15 mouse cellular contexts compared by ENCODE assay signal in the genomic region with DNA sequence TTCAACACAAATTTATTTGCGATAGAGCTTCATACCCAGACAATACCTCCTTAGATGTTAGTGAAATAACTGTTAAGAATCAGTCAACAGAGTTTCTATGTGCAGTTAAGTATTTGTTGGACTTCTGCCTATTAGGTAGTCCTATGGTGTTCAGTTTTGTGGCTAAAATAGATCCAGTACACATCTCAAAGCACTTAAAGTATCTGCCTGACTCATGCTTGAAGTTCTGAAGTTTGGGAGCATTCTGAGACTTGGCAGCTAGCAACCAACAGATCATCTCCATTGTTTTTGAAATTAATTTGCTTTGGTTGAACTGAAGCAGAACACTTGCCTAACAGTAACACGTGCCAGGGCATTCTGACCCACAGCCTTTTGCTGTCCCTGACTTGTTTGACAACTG. TPM values are rescaled to one million over a fixed set of nuclear protein-coding genes. Genes with fewer than 3 reads are reported as not detected.
DNase-seq lines count a peak whose midpoint lies in the region; ATAC-seq and TF ChIP-seq lines count a peak whose summit lies in the region.
"Had no signal": no experiment of that assay in that cellular context is flagged by ENCODE, and none has a peak within 500 bp of the region (broad histone marks: within the 10 kb centered on the region; RNA-seq: fewer than 3 reads in every experiment).

No protein-coding gene starts in this region.

- H3K27me3 ChIP-seq in heart, embryonic 13.5 days (replicated peaks): no peaks in the 10 kb centered on the region
- H3K27me3 ChIP-seq in lung, embryonic 14.5 days (ENCODE audit: insufficient read depth, low read length): no peaks in the 10 kb centered on the region
- H3K27me3 ChIP-seq in Patski: no peaks in the 10 kb centered on the region
- H3K27me3 ChIP-seq in liver, postnatal 0 days (ENCODE audit: insufficient read depth, low read length): no peaks in the 10 kb centered on the region
- H3K27me3 ChIP-seq: CH12.LX; embryonic facial prominence, embryonic 15.5 days had no signal

- POLR2A ChIA-PET in Patski (lab: Charles Lee): interaction anchor here (0.7 to 1.6 kb wide), 4 partner anchors 30 to 75 kb away, joined by 3 to 6 read pairs (median 4); no protein-coding TSS in a partner anchor

- in situ Hi-C loops in Patski (cut with MboI; ENCODE audit: low pct_unique_long_range_greater_than_20kb): loop anchor here (25.0 kb wide), 1 partner anchor 1845 kb away; the partner anchor contains the start of gene Siah2

- no peak for TF ChIP-seq EP300 in liver, postnatal 0 days (IDR thresholded peaks at IDR 0.05; ENCODE audit: low read depth)

- TF ChIP-seq CTCF in lung, embryonic 14.5 days (IDR thresholded peaks at IDR 0.05; ENCODE audit: low read depth): no peak
- TF ChIP-seq CTCF in lung, adult 2 months (IDR thresholded peaks at IDR 0.05; ENCODE audit: insufficient read depth, low read length): no peak
- TF ChIP-seq CTCF in Patski (IDR thresholded peaks at IDR 0.05): no peak
- no peak for TF ChIP-seq CTCF in liver, postnatal 0 days (IDR thresholded peaks at IDR 0.05; ENCODE audit: low read depth)

- peak overlapping the region; percentile 87 for H3K27ac ChIP-seq in heart, embryonic 13.5 days (replicated peaks)
- H3K27ac ChIP-seq in lung, embryonic 14.5 days (ENCODE audit: low read depth): peak overlapping the region; percentile 82
- H3K27ac ChIP-seq in liver, postnatal 0 days (ENCODE audit: low read depth): peak overlapping the region; percentile 72
- H3K27ac ChIP-seq: embryonic facial prominence, embryonic 15.5 days; kidney, postnatal 0 days had no signal

- peaks cover 76% of the 10 kb centered on the region for H3K4me1 ChIP-seq in heart, embryonic 13.5 days
- peaks cover 33% of the 10 kb centered on the region for H3K4me1 ChIP-seq in lung, embryonic 14.5 days (ENCODE audit: insufficient read depth)
- H3K4me1 ChIP-seq in lung, adult 2 months (ENCODE audit: control insufficient read depth, insufficient read depth, low read length): peaks cover 21% of the 10 kb centered on the region
- H3K4me1 ChIP-seq in liver, postnatal 0 days (ENCODE audit: insufficient read depth): peaks cover 24% of the 10 kb centered on the region

- no peaks in the 10 kb centered on the region; the same call in 1 of the 2 replicates for H3K36me3 ChIP-seq in heart, embryonic 13.5 days
- peaks cover 15% of the 10 kb centered on the region; the same call in 1 of the 2 replicates for H3K36me3 ChIP-seq in lung, embryonic 14.5 days (ENCODE audit: insufficient read depth)
- H3K36me3 ChIP-seq in liver, postnatal 0 days (replicated peaks; ENCODE audit: insufficient read depth, low read length): peaks cover 11% of the 10 kb centered on the region
- H3K36me3 ChIP-seq: embryonic facial prominence, embryonic 15.5 days had no signal

- no peak for DNase-seq in heart, adult 8-10 months (ENCODE audit: low spot score)
- DNase-seq in lung, embryonic 14.5 days: peak; percentile 33
- DNase-seq in lung, adult 2 months: no peak
- DNase-seq in Patski (ENCODE audit: low read depth, low spot score): peak; percentile 66
- no peak for DNase-seq in liver, postnatal 0 days
- DNase-seq in B cell, adult 2 months: no peak
- DNase-seq in spleen, postnatal 14 days (ENCODE audit: low spot score in 2 of 2): no peak
- DNase-seq: cerebellum, postnatal 10 days; forebrain, postnatal 0 days; lung, postnatal 36 days; thymus, postnatal 14 days had no signal

- H3K4me2 ChIP-seq in heart, embryonic 13.5 days: peak overlapping the region; percentile 77
- peak overlapping the region; percentile 39 for H3K4me2 ChIP-seq in lung, embryonic 14.5 days
- H3K4me2 ChIP-seq in liver, postnatal 0 days (ENCODE audit: low read depth, low read length): peak overlapping the region; percentile 51

- no peak for TF ChIP-seq POLR2A in lung, adult 2 months (IDR thresholded peaks at IDR 0.05; ENCODE audit: borderline replicate concordance, extremely low read depth, low read depth, low read length)

- CTCF ChIA-PET in Patski (lab: Charles Lee): interaction anchor here (1.0 to 2.0 kb wide), 7 partner anchors 13 to 86 kb away, joined by 3 to 9 read pairs (median 4); no protein-coding TSS in a partner anchor

- H3K9ac ChIP-seq in heart, embryonic 13.5 days: peak overlapping the region; percentile 37; the same call in 1 of the 2 replicates
- H3K9ac ChIP-seq in lung, embryonic 14.5 days: no peak overlapping the region
- no peak overlapping the region; the same call in 1 of the 2 replicates for H3K9ac ChIP-seq in liver, postnatal 0 days (replicated peaks)
- H3K9ac ChIP-seq: embryonic facial prominence, embryonic 15.5 days; forebrain, postnatal 0 days had no signal

- 63% methylated on average over 2 of the region's 2 CpGs for WGBS in heart, embryonic 13.5 days
- WGBS in lung, embryonic 14.5 days: 48% methylated on average over 2 of the region's 2 CpGs
- WGBS in lung, adult 2 months: 42% methylated on average over 2 of the region's 2 CpGs
- WGBS in liver, postnatal 0 days (ENCODE audit: insufficient replicate concordance): 88% methylated on average over 2 of the region's 2 CpGs

- no peaks in the 10 kb centered on the region for H3K9me3 ChIP-seq in heart, embryonic 13.5 days
- no peaks in the 10 kb centered on the region for H3K9me3 ChIP-seq in lung, embryonic 14.5 days (ENCODE audit: low read depth, low read length)
- no peaks in the 10 kb centered on the region for H3K9me3 ChIP-seq in liver, postnatal 0 days (ENCODE audit: low read length)
- H3K9me3 ChIP-seq: embryonic facial prominence, embryonic 15.5 days had no signal

- ATAC-seq in heart, embryonic 13.5 days (ENCODE audit: extremely low read depth, insufficient number of reproducible peaks, low FRiP score, low TSS enrichment): no peak
- ATAC-seq in lung, embryonic 14.5 days (ENCODE audit: insufficient read depth): no peak
- peak; percentile 36 for ATAC-seq in Patski
- ATAC-seq in liver, postnatal 0 days: no peak
- ATAC-seq: forebrain, postnatal 0 days had no signal

- H3K4me3 ChIP-seq in heart, embryonic 13.5 days: 0 out of 2 replicates have a peak overlapping the region, but pooled peaks have one; percentile 14
- no peak overlapping the region for H3K4me3 ChIP-seq in lung, embryonic 14.5 days (ENCODE audit: low read depth, low read length)
- H3K4me3 ChIP-seq in lung, adult 2 months (replicated peaks; ENCODE audit: extremely low read depth, low read depth, low read length): no peak overlapping the region
- no peak overlapping the region; the same call in 1 of the 2 replicates for H3K4me3 ChIP-seq in liver, postnatal 0 days (ENCODE audit: low read depth, low read length)

RNA-seq across cellular contexts. Expression of gene Mbnl1, which starts 59.2 kb away (rescaled TPM):
- 60.3 and 66.0 TPM in 2 replicates for polyA plus RNA-seq in heart, embryonic 13.5 days (2015; fragmentation: Nextera tagmentation; extraction: Ambion mirVana)
- total RNA-seq in heart, adult 8-10 months (2022): 100 to 1,000 TPM; 226 to 256 (median 245) TPM
- polyA plus RNA-seq in lung, embryonic 14.5 days (2014; fragmentation: Nextera tagmentation; extraction: Ambion mirVana): 199 and 201 TPM in 2 replicates
- 97.9 and 103 TPM in 2 replicates for polyA plus RNA-seq in lung, adult 2 months (2012; rRNA removed)
- polyA plus RNA-seq in Patski (2021): 84.9 TPM
- polyA plus RNA-seq in liver, postnatal 0 days (2015; fragmentation: Nextera tagmentation; extraction: Ambion mirVana): 61.3 and 73.3 TPM in 2 replicates

Comparison
In these comparisons a context has a peak if more than half of its experiments do, and no peak if none do; other contexts are left out.
1. DNase-seq: peak in lung, embryonic 14.5 days (single experiment) and Patski (single experiment); none in heart, adult 8-10 months (single experiment), lung, adult 2 months (single experiment), liver, postnatal 0 days (single experiment), B cell, adult 2 months (0 of 2) and spleen, postnatal 14 days (0 of 2).
2. Peak in every context shown above with its lines, with median percentiles within 50 percentile points of each other: H3K27ac ChIP-seq and H3K4me2 ChIP-seq.